Mouse (Mus musculus) heart, adult 8-10 months (tissue): ENCODE measurements around the gene Trpm2. TPM values are rescaled to one million over a fixed set of nuclear protein-coding genes. Genes with fewer than 3 reads are reported as not detected.
"Not testable (repeated sequence)": the region's sequence is repeated elsewhere in the genome, so short reads cannot be mapped to it uniquely, and the experiment has no call there.

Source experiments
- DNase-seq: peaks from one replicate; pipeline ENCODE4 v3.0.0; 2022; ENCODE audit warnings: low spot score
- total RNA-seq, 4 experiments: library from RNA; stranded (reverse); gene quantifications; 2 replicates each; pipeline ENCODE4 v1.2.4; 2022

Trpm2 gene
- total RNA-seq: 1 to 10 TPM in 1 of 4 experiments, under 1 TPM in 3; 0.44 to 1.8 (median 0.61) TPM

DNA sequence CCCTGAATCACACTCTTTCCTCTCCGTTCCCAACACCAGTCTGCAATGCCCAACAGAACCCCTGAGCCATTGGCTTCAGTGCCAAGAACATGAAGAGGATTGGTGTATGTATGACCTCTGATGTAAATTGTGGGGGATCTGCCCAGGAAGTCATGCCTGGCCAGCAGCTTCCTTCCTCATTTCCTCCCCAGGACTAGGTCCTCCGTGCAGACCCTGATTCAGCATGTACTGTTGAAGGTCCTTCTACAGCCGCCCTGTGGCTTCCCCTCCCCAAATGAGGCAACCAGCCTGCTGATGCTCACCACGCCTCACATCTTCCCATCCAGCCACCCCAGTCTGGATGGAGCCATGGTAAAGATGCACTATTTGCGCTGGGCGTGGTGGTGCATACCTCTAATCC is at the start of gene Trpm2:
Gene Trpm2 (minus strand): TSS at position 83 of the 400 bp plus-strand sequence.
- peak; percentile 47 for DNase-seq

DNA sequence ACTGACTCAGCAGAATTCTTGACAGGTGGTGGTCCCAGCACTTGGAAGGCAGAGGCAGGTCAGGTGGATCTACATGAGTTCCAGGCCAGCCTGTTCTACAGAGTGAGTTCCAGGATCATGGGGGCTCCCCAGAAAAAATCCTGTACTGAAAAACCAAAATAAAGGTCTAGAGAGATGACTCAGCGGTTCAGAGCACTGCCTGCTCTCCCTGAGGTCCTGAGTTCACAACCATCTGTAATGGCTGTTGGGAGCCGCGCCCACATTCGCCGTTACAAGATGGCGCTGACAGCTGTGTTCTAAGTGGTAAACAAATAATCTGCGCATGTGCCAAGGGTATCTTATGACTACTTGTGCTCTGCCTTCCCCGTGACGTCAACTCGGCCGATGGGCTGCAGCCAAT is 49.6 kb upstream of the Trpm2 start:
- DNase-seq: not testable (repeated sequence)

DNA sequence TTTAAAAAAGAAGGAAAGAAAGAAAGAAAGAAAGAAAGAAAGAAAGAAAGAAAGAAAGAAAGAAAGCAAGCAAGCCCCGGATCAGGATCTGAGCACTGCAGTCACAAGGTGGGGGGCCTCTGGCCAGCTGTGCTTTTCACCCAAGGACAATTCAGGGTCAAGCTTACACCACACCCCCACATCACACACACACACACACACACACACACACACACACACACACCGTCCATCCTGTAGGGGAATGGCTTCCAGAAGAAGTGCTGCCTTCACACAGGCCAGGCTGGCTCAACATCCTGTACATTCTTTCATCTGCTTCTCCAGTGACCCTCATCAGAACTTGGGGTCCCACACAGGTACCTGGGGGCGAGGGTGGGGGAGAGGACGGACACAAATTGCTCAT is 48.9 kb upstream of the Trpm2 start:
- no peak for DNase-seq

DNA sequence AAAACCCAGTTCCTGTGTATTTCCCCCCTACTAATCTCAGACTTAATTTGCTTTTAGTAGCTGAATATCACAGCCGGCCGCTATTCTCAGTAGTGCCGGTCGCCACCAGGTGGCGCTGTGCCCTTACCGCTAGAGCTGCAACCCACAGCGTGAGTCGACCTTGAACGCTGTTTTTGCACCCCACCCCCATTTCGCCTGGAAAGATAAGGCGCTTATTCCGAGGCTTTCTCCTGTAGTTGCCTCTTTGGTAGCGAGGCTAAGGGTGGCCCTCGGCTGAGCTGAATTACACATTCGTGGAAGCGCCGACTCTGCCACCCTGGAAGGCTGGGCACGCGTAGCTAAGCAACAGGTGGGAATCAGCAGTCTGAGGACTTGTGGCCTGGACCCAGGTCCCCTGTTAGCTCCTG is 48.4 kb upstream of the Trpm2 start:
- peak; percentile 66 for DNase-seq

DNA sequence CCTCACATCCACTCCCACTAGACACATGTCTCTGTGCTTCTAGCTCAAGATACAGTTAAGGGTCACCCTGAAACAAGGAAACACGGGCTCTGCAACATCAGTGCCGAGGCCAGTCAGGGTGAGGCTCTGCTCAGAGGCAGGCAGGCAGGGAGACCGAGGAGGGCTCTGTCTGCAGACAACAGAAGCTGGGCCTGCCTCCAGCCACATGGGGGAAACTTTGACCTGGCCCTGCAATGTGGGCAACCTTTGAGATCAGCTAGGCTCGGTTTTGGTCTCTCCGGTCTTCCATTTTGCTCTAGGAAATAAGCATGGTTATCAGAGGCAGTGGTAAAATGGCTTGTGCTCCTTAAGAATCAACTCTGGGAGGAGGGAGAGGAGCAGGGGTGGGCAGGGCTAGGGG is 46.0 kb upstream of the Trpm2 start:
- DNase-seq: no peak

DNA sequence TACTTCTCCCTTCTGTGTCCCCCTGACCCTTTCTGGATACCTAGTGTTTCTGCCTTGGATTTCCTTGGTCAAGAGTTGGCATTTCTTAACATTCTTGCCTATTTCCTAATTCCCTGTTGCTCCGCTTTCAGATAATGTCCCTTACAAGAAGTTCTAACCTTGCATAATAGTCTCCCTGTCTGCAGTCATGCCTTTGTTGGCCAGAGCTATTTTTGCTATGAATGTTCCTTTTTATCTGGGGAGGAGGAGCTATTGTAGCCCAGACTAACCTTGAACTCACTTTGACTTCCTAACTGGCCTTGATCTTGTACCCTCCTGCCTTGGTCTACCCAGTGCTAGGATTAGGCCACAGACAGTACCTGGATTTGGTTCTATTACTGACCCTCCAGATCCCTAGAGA is 45.1 kb upstream of the Trpm2 start:
- peak; percentile 50 for DNase-seq

DNA sequence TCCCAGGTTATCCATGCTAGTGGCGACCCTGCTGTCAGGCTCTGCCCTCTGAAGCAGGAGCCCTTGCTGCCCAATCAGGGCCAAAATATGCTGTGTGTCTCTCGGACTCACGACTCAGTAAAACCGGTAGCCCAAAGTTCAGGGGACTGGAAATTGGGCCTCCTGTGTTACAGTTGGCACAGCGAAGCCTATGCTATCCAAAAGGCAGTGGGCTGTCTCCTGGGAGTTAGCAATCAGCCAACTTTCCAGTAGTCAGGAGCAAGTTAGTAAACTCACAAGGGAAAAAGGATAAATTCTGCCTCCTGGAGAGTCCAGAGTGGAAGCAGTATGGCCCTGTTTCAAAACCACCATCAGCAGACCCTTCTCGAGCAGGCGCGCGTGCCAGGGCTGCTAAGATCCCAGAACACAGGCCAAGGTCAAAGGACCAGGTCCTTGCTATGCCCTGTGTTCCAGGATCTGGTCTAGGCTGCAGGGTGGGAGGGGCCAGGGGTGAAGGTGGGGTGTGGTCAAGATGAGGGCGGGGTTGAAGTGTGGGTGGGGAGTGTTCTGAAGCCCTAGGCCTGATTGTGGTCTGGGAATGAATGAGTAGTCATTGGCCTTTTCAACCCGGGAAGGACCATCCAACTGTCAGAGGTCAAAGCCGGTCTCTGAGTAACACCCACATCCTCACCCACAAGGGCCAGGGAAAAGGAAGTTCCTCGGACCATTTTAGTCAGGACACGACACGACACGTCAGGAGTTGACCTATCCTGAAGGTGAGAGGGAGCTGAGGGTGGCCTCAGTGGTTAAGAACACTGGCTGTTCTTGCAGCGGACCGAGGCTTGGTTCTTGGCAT is 42.5 kb upstream of the Trpm2 start:
- DNase-seq: no peak

DNA sequence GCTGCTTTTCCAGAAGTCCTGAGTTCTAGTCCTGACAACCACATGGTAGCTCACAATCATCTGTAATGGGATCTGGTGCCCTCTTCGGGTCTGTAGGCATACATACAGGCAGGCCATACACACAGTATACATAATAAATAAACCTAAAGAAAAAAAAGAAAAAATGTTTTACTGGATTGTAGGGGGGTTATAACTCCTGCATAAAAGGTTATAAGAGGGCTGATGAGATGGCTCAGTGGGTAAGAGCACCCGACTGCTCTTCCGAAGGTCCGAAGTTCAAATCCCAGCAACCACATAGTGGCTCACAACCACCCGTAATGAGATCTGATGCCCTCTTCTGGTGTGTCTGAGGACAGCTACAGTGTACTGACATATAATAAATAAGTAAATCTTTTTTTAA is 40.8 kb upstream of the Trpm2 start:
- DNase-seq: not testable (repeated sequence)

DNA sequence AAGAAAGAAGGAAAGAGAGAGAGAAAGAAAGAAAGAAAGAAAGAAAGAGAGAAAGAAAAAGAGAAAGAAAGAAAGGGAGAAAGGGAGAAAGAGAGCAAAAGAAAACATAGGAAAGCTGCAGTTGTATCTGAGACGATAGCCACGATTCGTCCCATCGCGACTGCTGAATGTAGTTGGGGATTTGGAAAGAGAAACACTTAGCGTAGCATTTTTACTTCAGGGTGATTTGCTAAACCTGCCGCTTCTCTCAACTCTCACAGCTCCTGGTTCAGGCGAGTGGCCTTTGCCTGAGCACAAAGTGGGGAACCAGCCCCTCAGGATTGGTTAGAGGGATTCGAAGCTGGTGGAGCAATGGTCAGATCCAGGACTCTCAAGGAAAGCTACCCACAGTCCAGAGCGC is 40.0 kb upstream of the Trpm2 start:
- no peak for DNase-seq

DNA sequence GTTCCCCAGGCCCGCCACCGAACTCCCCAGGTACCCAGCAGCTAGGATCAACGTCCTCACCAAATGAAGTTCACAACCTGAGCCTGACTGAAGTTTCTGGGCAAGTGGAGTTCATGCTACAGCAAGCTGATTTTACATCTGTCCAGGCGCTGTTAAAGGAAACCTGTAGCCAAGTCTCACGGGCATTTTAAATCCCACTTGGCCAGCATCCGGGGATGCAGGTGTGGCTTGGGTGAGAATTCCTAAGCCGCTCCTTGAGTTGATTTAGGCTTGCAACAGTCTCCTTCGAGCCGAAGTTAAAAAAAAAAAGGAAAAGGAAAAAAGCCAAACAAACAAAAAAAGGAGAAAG is 39.6 kb upstream of the Trpm2 start, which contains the start of gene Pfkl:
Gene Pfkl (minus strand): TSS at position 139 of the 349 bp plus-strand sequence.
- DNase-seq: no peak

DNA sequence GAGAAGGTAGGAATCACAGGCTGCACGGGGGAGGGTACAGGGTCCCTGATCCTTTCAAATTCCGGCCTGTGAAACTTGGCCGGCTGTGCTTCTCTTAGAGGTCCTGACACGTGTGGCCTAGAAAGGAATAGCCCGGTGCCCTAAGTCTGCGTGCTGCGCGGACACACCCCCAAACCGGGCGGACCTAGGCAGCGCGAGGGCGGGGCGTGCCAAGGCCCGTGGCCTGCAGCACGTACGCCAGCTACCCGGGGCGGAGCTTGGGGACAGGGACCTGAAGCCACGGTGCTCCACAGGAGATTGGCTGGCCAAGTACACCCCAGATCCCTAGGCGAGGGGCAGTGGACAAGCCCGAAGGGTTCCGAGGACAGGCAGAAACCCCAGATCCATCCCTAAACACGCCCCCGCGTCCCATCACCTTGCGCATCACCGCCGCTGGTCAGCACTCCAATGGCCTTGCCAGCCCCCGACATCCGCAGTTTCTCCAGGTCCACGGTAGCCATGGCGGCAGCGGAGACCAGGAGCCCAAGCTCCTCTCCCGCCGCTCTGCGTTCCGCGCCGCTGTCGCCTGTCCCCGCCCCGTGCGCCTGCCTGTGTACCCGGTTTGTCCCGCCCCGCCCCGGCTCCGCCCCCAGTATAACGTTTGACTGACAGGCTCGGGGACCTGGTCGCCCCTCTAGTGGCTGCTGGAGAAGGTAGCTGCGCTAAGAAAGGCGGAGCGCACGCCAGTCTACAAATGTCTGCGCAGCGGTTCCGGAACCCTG is 39.0 kb upstream of the Trpm2 start:
- peak; percentile 93 for DNase-seq

DNA sequence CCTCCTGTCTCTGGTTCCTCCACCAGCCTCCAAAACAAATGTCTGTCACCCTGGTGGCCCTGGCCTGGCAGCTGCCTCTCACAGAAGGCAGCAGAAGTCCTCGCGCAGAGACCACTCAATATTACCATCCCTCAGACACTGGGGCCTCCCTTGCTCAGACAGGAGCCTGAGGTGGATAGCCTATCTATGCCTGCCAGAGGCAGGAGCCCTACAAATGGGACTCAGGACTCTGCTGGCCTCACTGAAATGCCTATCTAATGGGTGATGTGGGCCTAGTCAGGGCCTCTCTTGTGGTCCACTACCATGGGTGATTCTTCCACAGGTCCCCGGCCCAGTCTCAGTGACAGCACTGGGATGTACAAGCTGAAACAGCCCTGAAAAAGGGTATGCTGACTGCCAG is 37.8 kb upstream of the Trpm2 start:
- DNase-seq: no peak

DNA sequence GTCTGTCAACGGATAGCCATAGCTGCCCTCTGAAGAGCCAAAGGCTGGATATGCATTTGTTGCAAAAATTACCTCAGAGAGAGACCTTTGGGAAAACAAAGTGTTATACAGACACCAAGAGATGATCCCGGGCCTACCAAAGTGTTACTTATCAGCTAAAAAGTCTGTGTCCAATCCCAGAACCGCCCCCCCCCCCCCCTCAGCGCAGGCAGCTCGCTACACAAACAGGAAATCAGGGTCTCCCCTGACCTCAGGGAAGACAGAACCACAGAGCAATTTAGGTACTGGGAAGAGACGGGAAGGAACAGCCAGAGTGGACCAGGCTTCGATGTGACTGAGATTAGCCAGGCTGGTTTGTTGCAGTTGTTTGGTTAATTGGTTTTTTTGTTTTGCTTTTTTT is 36.8 kb upstream of the Trpm2 start:
- DNase-seq: no peak

DNA sequence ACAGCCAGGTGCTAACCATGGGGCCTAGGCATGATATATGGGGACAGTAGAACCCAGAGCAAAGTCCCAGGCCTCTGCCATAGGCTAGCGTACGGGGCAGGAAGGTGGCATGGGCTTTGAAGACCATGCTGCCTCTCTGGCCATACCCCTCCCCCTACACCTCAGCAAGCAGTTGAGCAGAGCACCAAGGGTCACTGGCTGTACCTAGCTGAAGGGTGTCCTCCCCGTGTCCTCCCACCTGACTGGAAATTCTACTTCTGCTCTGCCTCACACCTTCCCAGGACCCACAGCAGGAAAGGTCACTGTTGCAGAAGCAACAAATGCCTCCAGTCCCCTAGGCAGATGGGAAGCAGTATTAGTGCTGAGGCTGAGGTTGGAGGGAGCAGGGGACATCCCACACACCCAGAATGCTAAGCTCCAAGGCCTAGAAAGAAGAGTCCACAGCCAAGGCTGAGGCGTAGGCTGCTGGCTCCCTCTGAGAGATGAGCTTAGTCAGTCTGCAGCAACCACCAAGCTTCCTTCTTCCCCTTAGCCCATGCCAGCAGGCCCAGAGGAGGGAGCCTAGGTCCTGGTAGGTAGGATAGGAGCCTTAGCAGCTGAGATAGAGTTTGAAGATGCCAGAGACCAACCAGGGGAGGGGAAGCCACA is 35.6 kb upstream of the Trpm2 start:
- DNase-seq: no peak

DNA sequence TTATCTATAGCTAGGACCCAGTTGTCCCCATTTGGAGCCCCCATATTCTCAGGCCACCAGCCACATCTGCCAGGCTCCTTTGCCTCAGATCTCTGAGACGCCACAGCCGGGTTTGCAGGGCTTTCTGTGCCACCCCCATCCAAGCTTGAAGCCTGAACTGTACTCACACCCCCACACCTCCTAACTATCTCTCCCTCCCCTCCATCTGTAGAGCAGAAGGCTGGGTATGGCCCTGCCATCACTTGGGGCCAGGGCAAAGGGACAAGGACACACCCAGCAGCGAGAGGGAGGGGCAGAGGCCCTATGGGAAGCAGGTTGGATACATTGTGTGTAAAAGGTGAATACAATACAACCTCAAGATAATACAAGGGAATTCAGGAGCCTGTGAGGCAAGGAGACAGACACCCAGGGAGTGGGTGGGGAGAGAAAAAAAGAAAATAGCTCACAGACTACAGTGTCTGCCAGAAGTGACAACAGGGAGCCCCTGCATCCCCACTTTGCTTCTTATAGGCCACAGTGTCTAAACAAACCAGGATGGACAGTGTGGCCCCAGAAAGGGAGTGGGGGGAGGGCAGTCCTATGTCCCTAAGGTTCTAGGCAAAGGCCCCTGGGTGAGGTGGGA is 34.2 kb upstream of the Trpm2 start:
- no peak for DNase-seq

DNA sequence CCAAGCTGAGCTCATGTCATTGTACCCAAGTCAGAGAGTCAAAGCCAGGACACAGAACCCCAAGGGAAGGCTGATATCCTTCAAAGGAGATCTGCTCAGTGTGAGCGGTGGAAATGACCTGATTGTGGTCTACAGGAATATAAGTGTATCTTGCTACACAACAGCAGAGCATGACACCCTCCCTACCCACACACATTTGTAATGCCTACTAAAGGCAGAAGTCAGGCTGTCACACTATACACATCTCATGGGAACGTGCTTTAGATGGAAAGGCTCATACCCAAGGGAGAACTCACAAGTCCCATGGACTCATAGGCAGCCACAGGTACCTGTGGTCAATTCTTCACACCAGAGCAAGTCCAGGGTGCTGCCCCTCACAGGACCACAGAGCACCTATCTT is 32.0 kb upstream of the Trpm2 start:
- no peak for DNase-seq

DNA sequence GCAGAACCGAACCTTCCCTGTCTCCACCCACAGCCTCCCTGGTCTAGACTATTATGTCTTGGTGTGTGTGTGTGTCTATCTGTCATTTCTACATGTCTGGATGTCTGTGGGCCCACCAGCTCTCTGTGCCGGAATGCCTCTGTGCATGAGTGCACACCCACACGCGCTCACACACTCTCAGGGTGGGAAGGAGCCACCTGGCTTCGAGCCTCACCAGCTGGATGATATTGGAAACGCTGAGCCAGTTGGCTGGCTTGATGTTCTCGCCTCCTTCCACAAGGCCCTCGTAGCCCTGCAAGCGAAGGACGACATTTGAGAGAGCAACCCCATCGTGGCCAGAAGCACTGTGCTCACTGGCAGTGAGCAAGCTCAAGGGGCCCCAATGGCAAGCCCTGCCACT is 31.4 kb upstream of the Trpm2 start:
- peak; percentile 50 for DNase-seq

DNA sequence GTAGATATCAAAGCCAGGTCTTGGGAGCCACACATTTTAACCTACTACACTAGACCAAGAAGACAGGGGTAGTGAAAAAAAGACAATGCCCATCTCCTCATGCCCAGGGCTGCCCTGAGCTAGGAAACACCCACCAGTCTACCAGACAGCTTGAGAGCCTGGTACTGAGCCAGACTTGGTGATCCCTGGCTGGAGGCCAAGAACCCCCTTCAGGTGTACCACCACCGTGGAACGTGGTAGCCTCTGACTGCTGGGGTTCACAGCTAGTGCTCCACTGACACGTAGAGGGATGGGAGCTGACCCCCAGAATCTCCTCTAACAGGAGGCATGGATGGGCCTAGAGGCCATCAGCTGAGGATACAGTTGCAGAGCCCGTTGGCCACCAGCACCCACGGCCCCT is 29.8 kb upstream of the Trpm2 start:
- no peak for DNase-seq

DNA sequence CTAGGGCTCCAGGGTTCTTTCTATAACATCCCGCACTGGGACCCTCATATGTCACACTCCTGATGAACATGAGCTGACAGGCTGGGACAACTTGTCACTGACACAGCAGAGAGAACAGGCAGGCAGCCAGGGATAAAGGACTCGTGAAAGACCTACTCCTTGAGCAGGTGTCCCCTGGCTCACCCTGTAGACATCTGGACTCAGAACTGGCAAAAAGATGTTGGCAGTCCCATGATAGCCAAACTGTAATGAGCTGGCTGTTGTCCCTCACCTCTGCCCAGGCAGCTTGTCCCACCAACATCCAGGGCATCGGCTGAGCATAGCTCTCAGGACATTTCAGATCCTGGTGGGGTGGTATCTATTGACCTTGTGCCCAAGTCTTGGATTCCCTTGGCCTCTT is 25.3 kb upstream of the Trpm2 start:
- DNase-seq: peak; percentile 48

DNA sequence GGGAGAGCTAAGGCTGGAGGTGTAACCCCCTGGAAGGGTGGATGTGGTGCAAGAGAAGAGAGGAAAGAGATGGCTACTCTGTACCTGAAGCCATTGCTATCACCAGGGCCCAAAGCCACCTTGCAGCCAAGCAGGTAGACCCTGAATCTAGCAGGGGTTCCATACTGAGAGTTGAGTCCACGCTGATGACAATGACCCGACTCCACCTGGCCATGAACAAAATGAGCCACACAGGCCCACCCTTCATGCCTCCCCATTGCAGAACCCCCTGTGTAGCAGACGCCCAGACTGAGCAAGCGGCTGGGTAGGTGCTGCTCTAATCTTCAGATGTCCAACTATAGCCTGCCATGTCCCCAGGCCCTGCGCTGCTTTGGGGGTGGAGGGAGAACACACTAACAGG is 15.4 kb upstream of the Trpm2 start:
- DNase-seq: no peak

DNA sequence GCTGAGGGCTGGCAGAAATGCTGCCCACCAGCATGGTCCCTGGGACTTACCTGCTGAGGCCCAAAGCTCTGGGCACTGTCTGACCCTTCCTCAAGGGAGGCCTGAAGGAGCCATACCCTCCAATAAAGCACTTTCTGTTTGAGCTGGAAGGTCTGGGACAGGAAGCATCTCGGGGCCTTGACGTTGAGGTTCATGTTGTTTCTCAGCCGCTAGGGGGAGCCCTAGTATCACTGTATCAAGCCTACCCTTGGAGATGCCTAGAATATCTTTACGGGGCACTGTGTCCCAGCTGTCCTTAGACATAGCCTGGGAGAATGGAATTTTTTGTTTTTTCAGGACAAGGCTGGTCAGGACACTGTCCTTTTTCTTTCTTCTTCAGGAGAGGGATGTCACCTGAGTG is 14.3 kb upstream of the Trpm2 start:
- DNase-seq: peak; percentile 79
